Comparison of ENCODE assay signal across 18 mouse cellular contexts in the genomic region with DNA sequence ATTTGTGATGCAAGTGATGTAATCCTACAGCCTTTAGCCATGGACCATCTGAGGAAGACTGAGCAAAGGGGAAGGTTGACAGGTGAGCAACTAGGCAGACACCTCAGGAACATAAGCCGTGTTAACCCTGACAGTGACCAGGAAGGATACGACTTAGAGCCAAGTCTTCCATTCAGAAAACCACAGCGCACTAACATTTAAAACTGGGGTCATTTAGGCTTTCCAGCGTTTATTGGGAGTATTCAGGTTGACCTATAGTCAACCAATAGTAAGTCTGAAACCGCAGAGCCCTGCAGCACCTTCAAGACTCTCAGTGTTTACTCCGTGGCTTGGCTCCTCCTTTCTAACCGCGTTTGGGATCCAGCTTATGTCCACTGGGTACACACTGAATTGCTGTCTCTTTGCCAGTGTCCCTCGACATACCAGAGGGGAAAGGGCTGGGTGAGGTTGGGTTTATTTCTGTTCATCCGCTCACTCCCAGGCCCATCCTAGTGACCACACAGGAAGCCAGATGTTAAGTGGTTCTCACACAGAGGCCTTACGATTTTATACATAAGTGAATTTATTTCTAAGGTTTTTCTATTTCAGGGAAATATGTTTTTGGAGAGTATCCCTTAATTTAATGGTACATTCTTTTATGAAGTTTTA.
"Had no signal": no experiment of that assay in that cellular context is flagged by ENCODE, and none has a peak within 500 bp of the region (broad histone marks: within the 10 kb centered on the region; RNA-seq: fewer than 3 reads in every experiment).

No protein-coding gene starts in this region.

- H3K4me1 ChIP-seq: limb, embryonic 10.5 days; liver, embryonic 13.5 days; midbrain, embryonic 13.5 days; neural tube, embryonic 15.5 days had no signal

- H3K36me3 ChIP-seq: limb, embryonic 10.5 days; liver, embryonic 13.5 days; lung, embryonic 15.5 days; midbrain, embryonic 13.5 days; neural tube, embryonic 15.5 days had no signal

- H3K27ac ChIP-seq: kidney, postnatal 0 days; limb, embryonic 10.5 days; liver, embryonic 13.5 days; lung, embryonic 15.5 days; macrophage; midbrain, embryonic 13.5 days; neural tube, embryonic 15.5 days; stomach, postnatal 0 days had no signal

- H3K27me3 ChIP-seq: liver, embryonic 13.5 days; lung, embryonic 15.5 days; midbrain, embryonic 13.5 days; neural tube, embryonic 15.5 days had no signal

- DNase-seq: kidney, adult 11 months; kidney, adult 9 months; kidney, postnatal 36 days; layer of hippocampus, adult 9-11 months; layer of hippocampus, postnatal 36 days; liver, embryonic 13.5 days; liver, postnatal 0 days; lung, postnatal 14 days; thymus, adult 2 months; thymus, postnatal 25 days had no signal

- H3K4me2 ChIP-seq: liver, embryonic 13.5 days; lung, embryonic 15.5 days; midbrain, embryonic 13.5 days; neural tube, embryonic 15.5 days had no signal

- H3K9me3 ChIP-seq: limb, embryonic 10.5 days; liver, embryonic 13.5 days; lung, embryonic 15.5 days; midbrain, embryonic 13.5 days; neural tube, embryonic 15.5 days had no signal

- H3K4me3 ChIP-seq: limb, embryonic 10.5 days; liver, embryonic 13.5 days; lung, embryonic 15.5 days; midbrain, embryonic 13.5 days; myocyte; neural tube, embryonic 15.5 days had no signal

- ATAC-seq: liver, postnatal 0 days; midbrain, embryonic 13.5 days had no signal

- H3K9ac ChIP-seq: liver, embryonic 13.5 days; liver, postnatal 0 days; lung, embryonic 15.5 days; midbrain, embryonic 13.5 days; neural tube, embryonic 15.5 days had no signal
